Mouse (Mus musculus) C2C12 (cell line): ENCODE measurements around the gene Bard1. TPM values are rescaled to one million over a fixed set of nuclear protein-coding genes. Genes with fewer than 3 reads are reported as not detected.

Experiments used
- H3K27me3 ChIP-seq: one replicate; pipeline ENCODE4 v1.6.1; 2011; ENCODE audit not compliant: control insufficient read depth, insufficient read depth, insufficient read length
- H3K36me3 ChIP-seq: one replicate; pipeline ENCODE4 v1.6.1; 2011; ENCODE audit not compliant: control insufficient read depth, insufficient read depth
- H3K4me3 ChIP-seq: one replicate; pipeline ENCODE4 v1.5.1; 2011; ENCODE audit warnings: mild to moderate bottlenecking, control low read depth; ENCODE audit not compliant: poor library complexity, insufficient read depth, severe bottlenecking
- H3K79me2 ChIP-seq: one replicate; pipeline ENCODE4 v1.6.1; 2011; ENCODE audit not compliant: control insufficient read depth, insufficient read depth
- H3K79me3 ChIP-seq: one replicate; pipeline ENCODE4 v1.6.1; 2011; ENCODE audit warnings: low read depth, control low read depth
- H3ac ChIP-seq: one replicate; pipeline ENCODE3; 2011; ENCODE audit warnings: low read depth; ENCODE audit not compliant: control insufficient read depth, insufficient read length
- CEBPB ChIP-seq: IDR thresholded peaks from one replicate; pipeline ENCODE4 v1.6.1; 2011; ENCODE audit warnings: low read depth, mild to moderate bottlenecking, control low read depth, moderate library complexity
- CTCF ChIP-seq: IDR thresholded peaks from one replicate; pipeline ENCODE4 v1.5.1; 2011; ENCODE audit not compliant: control insufficient read depth, insufficient read depth, insufficient read length
- FOSL1 ChIP-seq: IDR thresholded peaks from one replicate; pipeline ENCODE4 v1.8.0; 2011; ENCODE audit warnings: mild to moderate bottlenecking, low read length; ENCODE audit not compliant: poor library complexity, insufficient read depth, severe bottlenecking
- MAX ChIP-seq: IDR thresholded peaks from one replicate; pipeline ENCODE4 v1.6.1; 2011; ENCODE audit warnings: mild to moderate bottlenecking, control low read depth
- MYOD1 ChIP-seq: IDR thresholded peaks from one replicate; pipeline ENCODE4 v1.6.1; 2011; ENCODE audit warnings: low read depth; ENCODE audit not compliant: control insufficient read depth, insufficient read length
- MYOG ChIP-seq: IDR thresholded peaks from one replicate; pipeline ENCODE4 v1.6.1; 2011; ENCODE audit not compliant: control insufficient read depth, insufficient read length; ENCODE audit errors: extremely low read depth
- USF1 ChIP-seq: IDR thresholded peaks from one replicate; pipeline ENCODE4 v1.6.1; 2011; ENCODE audit warnings: low read depth, mild to moderate bottlenecking, control low read depth, moderate library complexity
- polyA plus RNA-seq: library from polyadenylated mRNA; unstranded; fragments of >200 nt; fragmentation: generic; extraction: Trizol; gene quantifications from one replicate; pipeline ENCODE4 v1.2.1, GENCODE M21; 2012; ENCODE audit warnings: missing spikeins

The Bard1 gene
- polyA plus RNA-seq, 1 experiment: 5.8 TPM

DNA sequence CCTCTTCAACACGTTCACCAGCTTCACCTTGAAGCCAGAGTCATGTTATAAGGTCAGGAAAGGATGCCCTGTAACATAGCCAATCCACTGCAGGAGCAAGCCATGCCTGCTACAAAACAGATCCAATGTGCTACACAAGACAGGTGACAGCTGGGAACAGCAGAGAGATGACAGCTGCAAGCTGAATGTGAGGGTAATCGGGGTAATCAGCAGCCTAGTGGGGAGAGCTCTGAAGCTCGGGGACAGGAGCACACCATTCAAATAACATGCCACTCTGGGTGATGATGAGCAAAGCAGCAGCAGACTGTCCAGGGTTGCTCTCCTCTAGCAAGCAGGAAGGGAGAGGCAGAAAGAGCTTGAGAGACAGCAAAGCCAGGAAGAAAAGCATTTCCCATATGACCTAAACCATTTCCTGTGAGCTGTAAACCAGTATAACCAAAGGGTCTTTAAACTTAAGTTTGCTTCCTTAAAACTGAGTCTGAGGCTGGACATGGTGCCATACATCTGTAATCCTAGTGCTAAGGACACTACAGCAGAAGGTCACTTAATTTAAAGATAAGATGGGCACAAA lies 2.9 kb downstream of the Bard1 start:
- Histone ChIP-seq H3K79me3 (peaks cover 56% of the 10 kb centered on the region), H3K79me2 (peaks cover 70% of the 10 kb centered on the region), H3K4me3 (no peak overlapping the region), H3K36me3 (no peaks in the 10 kb centered on the region), H3ac (peak overlapping the region; percentile 29), H3K27me3 (no peaks in the 10 kb centered on the region)
- no peak for TF ChIP-seq CTCF
- peak; percentile 87 for TF ChIP-seq MYOD1
- no peak for TF ChIP-seq CEBPB
- no peak for TF ChIP-seq MYOG

GRCm38 (mm10) chr1:71096031-71096430 lies 6.9 kb downstream of the Bard1 start:
- TF ChIP-seq MAX (no peak), FOSL1 (no peak), MYOG (no peak), CEBPB (no peak), MYOD1 (no peak), USF1 (no peak)
- H3ac ChIP-seq: no peak overlapping the region

DNA sequence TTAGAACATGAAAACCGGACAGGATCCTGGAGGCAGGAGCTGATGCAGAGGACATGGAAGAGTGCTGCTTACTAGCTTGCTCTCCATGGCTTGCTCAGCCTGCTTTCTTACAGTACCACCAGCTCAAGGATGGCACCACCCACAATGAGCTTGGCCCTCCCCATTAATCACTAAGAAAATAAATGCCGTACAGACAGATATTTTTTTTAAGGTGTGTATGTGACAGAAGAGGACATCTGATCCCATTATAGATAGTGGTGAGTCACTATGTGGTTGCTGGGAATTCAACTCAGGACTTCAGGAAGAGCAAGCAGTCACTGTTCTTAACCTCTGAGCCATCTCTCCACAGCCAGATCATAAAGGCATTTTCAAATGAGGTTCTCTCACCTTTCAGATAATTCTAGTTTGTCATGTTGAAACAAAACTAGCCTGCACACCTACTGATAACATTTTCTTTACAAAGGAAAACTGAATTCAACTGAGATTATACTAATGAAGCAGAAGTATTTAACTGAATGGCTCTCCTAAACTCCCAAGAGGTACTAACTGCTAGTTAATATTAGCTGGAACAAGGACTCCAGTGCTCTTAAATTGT lies 7.6 kb downstream of the Bard1 start:
- no peak overlapping the region for H3K4me3 ChIP-seq
- peaks cover 89% of the 10 kb centered on the region for H3K79me2 ChIP-seq
- peaks cover 9% of the 10 kb centered on the region for H3K36me3 ChIP-seq
- H3ac ChIP-seq: no peak overlapping the region
- H3K79me3 ChIP-seq: peaks cover 82% of the 10 kb centered on the region
- H3K27me3 ChIP-seq: no peaks in the 10 kb centered on the region
- TF ChIP-seq MYOD1 (no peak), CEBPB (no peak), FOSL1 (no peak), MYOG (no peak), CTCF (no peak)

More at GRCm38 (mm10) chr1:71096031-71096430, 6.9 kb downstream of the Bard1 start:
- Histone ChIP-seq H3K27me3 (no peaks in the 10 kb centered on the region), H3K36me3 (peaks cover 9% of the 10 kb centered on the region), H3K4me3 (no peak overlapping the region), H3K79me3 (peaks cover 82% of the 10 kb centered on the region), H3K79me2 (peaks cover 89% of the 10 kb centered on the region)

GRCm38 (mm10) chr1:71075651-71076050 lies 27.3 kb downstream of the Bard1 start:
- H3K4me3 ChIP-seq: no peak overlapping the region
- H3K36me3 ChIP-seq: peaks cover 54% of the 10 kb centered on the region
- no peak overlapping the region for H3ac ChIP-seq

DNA sequence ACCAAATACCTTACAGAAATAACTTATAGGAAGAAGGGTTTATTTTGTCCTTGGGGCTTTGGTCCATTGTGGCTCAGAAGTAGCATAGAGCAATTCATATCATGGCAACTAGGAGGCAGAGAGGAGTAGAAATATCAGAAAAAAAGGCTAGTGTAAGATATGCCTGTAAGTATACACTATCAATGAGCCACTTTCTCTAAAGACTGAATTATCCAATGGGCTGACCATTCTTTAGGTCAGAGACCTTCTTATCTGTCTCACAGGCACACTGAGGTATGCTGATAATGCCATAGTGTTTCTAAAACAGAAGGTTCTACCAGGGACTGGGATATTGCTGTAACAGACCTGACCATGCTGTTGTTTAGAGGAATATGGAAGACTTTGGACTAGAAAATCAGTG lies 32.2 kb downstream of the Bard1 start:
- H3K79me3 ChIP-seq: peaks cover 8% of the 10 kb centered on the region
- H3ac ChIP-seq: no peak overlapping the region
- peaks cover 27% of the 10 kb centered on the region for H3K79me2 ChIP-seq
- no peaks in the 10 kb centered on the region for H3K27me3 ChIP-seq
- no peak for TF ChIP-seq MYOG
- TF ChIP-seq CTCF: no peak
- no peak for TF ChIP-seq FOSL1
- no peak for TF ChIP-seq MAX
- TF ChIP-seq MYOD1: no peak
- no peak for TF ChIP-seq CEBPB
- no peak for TF ChIP-seq USF1
- H3K4me3 ChIP-seq: no peak overlapping the region
- peaks cover 72% of the 10 kb centered on the region for H3K36me3 ChIP-seq

More at GRCm38 (mm10) chr1:71075651-71076050, 27.3 kb downstream of the Bard1 start:
- H3K79me3 ChIP-seq: no peaks in the 10 kb centered on the region
- H3K79me2 ChIP-seq: peaks cover 6% of the 10 kb centered on the region
- H3K27me3 ChIP-seq: no peaks in the 10 kb centered on the region
- TF ChIP-seq USF1: no peak
- TF ChIP-seq CTCF: no peak

DNA sequence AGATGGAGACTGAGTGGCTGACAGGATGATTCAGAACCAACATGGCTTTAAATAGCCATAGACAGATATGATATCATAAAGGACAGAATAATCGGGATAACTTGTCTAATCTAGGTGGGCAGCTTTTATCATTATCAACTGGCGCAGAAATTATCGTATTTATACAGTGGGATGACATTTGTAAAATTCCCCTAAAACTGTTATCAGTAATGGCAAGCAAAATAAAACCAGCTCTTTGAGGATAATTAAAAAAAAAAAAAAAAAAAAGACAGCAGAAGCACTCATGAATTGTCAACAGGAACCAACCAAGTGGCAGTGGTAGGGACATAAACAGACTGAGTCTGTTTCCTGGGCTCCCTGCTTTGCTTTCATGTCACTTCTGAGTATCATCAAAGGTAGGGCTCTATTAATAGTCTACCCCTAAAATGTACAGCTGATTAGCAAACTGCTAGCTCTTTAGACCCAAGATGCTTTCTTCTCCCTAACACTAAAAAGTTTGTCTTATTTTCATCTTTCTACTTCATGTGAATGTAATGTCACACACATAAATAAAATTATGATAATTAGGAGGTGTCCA lies 34.1 kb downstream of the Bard1 start:
- peaks cover 68% of the 10 kb centered on the region for H3K36me3 ChIP-seq
- H3K79me3 ChIP-seq: peaks cover 8% of the 10 kb centered on the region
- no peaks in the 10 kb centered on the region for H3K27me3 ChIP-seq
- no peak overlapping the region for H3K4me3 ChIP-seq
- no peak for TF ChIP-seq CEBPB
- TF ChIP-seq CTCF: no peak
- no peak for TF ChIP-seq FOSL1
- TF ChIP-seq USF1: no peak
- no peak for TF ChIP-seq MAX
- no peak for TF ChIP-seq MYOG
- TF ChIP-seq MYOD1: no peak
- peaks cover 27% of the 10 kb centered on the region for H3K79me2 ChIP-seq
- H3ac ChIP-seq: no peak overlapping the region
